Mouse (Mus musculus): ENCODE measurements around the gene Lama5.
"Not testable (repeated sequence)": the region's sequence is repeated elsewhere in the genome, so short reads cannot be mapped to it uniquely, and the experiment has no call there.

Lama5 gene

DNA sequence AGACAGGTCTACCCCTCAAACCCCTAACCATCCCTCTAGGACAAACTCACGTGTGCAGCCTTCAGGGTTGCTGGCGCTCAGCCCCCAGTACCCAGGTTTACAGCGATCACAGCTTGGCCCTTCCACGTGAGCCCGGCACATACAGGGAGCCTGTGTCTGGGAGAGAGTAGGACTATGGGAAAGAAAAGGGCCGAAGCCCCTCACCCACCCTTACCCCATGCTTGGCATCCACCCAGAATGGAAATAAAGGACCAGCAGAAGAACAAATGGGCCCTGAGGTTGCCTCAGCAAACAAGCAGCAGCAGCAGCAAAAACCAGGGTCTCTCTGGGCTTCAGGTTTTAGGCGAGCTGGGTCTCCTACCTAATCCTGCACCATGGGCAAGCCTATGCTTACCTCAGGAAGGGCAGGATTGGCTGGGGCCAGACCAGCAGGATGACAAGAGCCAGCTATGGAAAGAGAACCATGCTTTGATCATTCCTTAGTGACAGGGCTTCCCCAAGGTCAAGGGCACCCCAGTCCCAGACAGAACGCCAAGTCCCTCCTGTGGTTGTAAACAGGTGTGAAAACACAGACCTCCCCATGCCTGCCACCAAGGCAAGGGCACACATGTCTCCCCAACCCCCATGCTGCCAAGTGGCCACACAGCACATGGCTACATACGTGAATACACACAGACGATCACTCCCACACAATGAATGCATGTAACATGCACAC, 28.2 kb downstream of the Lama5 start:
- DNase-seq, result no peak

DNA sequence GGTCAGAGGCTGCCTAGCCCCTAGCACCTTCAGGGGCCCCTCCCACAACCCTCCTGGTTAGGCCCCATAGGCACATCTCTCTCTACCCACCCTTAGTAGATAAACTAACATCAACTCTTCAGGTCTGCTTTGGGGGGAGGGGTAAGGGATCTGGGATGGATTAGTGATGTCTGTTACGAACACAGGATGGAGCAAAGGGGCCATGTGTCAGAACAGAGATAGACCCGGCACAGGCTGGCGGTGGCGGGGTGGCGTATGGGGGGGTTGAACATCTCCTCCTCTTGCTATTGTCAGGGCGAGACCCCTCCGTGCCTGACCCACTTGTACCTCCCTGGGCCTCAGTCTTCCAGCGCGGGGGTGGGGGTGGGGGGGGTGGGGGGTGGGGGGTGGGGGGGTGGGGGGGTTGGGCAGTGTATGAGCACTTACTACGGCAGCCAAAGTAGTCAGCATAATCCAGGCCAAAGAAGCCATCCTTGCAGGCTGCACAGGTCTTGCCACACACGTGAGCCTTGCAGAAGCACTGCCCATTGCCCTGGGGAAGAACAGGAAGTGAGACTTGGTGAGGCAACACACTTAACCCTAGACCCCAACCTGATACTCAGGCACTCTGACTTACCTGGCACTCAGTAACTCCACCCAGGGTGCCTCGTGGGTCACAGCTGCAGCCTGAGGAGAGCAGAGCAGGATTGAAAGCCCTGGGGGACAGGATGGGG, 28.9 kb downstream of the Lama5 start:
- no peak for DNase-seq

DNA sequence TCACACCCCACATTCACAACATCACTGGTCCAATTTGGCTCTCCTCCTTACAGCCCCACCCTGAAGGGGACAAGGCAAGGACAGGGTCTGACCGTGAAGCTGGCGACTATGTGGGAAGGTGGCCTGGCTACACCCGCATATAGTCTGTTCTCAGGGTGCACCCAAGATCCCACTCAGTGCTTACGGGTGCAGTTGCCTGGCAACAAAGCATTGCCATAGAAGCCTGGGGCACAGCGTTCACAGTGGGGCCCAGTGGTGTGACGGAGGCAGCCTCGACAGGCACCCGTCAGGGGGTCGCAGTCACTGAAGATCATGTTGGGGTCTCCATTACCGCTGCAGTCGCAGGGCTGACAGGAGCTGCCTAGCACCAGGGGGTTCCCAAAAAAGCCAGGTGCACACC, 38.3 kb downstream of the Lama5 start:
- no peak for DNase-seq

DNA sequence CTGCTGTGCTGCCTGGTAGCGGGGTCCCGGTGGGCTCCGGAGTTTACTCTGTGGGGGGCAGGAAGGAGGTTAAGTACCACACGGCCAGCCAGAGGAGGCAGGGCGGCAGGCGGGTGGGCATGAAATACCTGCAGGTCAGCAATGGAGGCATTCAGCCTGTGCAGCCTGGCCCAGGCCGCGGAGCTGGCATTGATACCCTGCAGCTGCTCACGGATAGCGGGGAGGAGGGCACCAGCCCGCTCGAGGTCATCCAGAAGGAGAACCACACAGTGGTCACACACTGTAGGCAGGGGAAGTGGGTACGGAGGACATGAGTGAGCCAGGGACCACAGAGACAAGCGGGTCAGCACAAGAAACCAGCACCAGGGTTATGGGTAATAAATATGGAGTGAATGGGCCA, 40.0 kb downstream of the Lama5 start:
- DNase-seq, result no peak

DNA sequence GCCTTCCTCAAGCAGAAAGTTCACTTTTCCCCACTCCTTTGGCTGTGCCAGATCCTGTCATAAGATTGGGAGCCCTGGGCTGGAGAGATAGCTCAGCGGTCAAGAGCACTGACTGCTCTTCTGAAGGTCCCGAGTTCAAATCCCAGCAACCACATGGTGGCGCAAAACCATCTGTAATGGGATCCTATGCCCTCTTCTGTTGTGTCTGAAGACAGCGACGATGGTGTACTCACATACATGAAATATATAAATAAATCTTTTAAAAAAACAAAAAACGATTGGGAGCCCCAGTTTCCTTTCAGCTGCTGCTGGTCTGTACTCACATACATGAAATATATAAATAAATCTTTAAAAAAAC, 40.9 kb downstream of the Lama5 start:
- no peak for DNase-seq

DNA sequence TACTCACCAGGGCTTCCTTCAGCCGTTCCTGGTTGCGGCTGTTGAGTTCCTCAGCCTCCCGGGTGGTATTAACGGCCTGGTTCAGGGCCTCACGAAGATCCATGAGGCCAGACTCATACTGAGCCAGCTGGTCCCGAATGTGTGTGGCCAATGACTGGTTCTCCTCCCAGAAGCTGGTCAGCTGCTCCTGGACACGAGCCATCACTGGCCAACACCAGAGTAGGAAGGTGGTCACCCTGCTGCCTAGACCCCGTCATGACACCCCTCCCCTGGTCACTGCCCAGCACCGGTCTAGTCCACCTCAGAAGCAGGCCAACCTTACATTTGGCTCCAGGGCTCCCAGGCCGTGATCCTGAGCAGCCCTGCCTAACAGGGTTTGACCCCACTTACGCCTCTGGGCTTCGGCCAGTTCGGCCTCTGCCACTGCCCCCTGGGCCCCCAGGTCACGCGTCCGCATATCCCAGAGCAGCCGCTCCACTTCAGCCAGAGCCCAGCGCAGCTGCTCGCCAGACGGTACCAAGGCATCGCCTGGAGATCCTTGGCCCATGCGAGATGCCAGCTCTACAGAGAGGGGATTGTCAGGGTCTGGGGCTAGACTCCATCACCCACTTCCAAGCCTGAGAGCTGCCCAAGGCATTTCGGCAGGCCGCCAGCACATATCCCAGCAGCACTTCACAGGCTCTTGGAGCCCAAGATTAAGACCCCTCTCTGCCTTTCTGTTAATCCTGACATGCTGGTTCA, 41.5 kb downstream of the Lama5 start:
- no peak for DNase-seq

DNA sequence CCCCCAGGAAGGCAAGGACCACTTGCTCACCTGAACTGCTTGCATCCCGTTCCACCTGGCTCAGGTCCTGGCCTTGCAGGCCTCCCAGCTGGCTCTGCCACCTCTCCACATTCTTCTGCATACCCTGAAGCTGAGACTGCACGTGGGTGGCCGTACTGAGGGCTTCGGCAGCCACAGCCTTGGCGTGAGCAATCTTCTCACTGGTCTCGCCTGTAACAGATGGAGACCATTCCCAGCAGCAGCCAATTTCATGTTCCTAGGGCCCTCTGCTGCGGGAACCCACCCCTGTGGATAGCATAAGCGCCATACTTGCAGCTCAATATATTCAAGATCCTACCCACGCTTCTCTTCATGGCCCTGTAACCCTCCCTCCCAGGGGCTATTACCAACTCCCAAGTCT, 44.1 kb downstream of the Lama5 start:
- DNase-seq, result no peak

DNA sequence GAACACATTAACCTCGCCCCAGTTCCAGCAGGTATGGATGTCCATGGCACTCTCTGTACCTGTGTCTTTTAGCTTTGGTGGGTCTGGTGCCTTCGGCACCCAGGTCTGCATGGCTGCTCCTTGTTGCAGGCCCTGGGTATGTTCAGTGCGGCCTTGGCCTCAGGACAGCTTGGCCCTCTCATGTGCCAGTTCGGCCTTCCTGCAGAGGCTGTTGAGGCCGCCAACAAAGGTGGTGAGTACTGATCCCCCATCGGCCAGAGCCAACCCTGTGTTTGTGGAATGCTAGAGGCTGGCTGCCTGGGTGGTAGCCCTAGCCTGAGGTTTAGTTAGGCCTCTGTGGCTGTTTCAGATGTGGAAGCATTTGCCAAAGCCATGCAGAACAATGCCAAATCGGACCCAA, 49.9 kb downstream of the Lama5 start:
- DNase-seq, result no peak

DNA sequence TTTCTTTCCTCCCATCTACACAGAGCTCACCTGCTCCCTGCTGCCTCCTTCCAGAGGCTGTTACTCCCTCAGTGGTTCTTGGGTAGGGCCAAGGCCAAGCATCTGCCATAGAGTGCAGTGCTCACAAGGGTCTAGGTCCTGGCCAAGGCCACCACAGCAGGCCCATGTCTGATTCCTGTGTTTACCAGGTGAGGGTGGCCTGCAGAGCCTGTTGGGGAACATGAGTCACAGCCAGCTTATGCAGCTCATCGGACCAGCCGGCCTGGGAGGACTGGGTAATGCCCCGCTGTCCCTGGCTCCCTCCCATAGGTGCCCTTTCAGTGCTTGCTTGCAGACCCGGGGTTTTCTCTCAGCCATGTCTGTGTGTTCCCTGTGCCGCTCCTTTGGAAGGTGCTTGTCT, 51.5 kb downstream of the Lama5 start:
- DNase-seq, result no peak

DNA sequence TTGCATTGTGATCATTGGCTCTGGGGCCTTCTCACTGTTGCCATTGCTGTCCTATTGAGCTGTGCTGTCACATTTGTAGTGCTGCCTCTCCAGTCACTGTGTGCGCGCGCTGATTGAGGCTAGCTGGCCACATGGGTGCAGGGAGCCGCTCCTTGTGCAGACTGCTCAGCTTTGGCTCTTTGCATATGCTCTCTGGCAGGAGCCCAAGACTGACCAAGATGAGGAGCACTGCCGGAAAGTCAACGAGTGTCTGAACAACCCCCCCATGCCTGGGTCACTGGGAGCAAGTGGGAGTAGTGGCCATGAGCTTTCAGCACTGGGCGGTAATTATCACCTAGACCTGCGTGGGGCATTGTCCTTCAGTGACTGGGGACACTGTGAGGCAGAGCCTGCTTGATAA, 51.9 kb downstream of the Lama5 start:
- not testable (repeated sequence) for DNase-seq

DNA sequence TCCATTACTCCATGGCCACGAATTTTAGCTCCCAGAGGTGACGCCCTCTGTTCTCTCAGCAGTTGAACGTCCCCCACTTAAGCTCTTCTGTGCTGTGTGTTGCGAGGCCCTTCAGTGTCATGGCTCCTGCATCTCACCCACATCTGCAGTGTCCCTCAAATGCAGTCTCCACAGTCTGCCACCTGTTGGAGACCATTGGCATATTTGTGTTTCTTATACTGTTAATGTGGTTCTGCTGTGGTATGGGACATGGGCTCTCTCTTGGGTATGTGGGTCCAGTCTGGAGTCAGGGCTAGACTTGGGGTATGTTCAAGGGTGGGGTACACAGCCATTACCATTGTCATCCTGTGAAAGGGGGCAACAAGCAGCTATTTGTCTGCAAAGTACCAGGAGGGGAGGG, 52.5 kb downstream of the Lama5 start:
- no peak for DNase-seq

DNA sequence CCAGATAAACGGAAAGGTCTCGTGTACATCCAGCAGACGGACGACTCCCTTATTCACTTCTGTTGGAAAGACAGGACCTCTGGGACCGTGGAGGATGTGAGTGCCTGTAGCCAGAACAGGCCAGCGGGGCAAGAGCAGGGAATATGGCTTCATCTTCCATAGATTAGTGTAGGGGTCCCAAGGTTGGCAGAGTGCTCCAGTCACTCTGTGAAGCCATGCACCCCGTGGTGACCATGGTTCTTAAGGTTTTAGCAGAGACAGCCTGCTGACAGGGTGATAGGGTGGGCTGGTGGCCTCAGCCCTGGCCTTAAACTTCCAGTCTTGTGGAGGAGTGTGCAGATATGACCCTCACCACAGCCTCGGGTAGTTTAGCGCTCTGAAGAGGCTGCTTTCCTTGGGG, 53.5 kb downstream of the Lama5 start:
- no peak for DNase-seq

DNA sequence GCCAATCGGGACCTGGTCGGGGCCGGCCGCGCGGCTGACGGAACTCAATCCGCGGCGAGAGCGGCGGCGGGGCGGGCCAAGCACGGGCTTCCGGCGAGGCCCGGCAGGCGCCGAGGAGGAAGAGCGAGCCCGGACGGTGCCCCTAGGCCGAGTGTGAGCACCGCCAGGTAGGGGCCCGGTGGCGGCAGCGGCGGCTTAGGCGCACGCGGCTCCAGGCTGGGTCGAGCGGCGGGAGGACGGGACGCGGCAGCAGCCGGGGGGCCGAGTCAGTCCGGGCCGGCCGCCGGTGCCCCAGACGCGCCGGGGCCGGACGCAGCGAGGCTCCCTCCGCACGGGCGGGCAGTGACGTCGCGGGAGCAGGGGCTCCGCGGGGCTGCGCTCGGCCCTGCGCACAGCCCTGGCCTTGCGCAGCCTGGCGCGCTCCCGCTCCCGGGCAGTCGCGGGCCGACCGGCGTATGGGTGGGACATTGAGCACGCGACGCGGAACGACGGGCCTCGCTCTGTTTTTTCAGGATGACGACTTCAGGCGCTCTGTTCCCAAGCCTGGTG, 54.1 kb downstream of the Lama5 start:
- DNase-seq, result no peak

DNA sequence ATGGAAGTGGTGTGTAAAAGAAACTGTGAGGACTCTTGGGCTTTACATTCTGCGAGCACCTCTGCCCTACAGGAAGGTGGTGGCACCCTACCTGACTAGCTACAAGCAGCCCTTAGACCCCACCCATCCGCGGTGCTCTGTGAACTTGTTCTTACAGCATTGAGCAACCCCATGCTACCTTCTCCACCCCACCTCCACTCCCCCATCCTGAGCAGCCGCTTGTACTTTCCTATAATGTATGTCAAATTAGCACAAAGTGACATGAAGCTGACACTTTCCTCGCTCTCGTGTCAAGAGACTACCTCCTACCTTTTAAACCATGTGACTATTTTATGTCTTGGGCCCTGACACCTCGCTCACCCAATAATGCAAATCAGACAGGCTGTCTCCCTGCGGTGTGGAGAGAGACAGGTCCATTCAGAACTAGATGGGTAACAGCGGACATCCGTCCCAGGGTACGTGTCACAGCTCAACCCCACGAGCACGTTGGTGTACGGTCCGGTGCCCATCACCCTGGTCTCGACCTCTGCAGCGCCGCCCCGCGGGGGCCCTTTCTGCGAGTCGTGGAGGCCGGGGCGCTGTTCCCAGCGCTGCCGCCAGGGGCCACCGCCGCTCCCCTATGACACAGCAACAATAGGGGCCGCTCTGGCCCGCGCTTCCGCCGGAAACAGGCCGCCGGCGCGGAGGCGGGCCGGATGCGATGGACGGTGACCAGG, 54.7 kb downstream of the Lama5 start, which contains the start of gene Adrm1:
Gene Adrm1 (plus strand): TSS at position 680 of the 716 bp plus-strand sequence.
- peak; percentile 99 for DNase-seq

DNA sequence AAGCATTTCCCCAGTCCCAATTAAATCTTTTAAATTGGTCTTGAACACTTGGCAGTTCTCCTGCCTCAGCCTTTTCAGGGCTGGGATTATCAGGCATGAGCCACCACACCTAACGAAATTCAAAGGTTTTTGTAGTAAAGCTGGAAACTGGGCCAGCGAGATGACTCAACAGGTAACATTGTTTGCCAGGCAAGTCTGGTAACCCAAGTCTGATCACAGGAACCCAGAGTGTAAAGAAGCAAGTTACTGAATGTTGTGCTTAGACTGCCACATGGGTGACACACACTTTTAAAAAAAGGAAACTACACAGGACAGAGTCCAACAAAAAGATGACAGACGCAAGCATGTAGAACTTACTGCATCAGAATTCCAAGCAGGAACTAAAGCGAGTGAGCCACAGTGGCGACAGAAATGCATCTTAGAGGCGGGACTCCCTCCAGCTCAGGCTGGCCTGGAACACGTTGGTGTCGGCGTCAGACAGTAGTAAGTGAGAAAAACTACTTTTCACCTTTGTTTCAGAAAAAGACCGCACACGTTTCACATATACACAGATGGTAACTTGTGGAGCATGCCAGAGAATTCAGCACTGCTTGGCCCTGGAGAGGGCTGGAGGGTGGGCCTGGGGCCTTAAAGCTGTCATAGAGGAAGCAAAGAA, 55.4 kb downstream of the Lama5 start:
- DNase-seq, result no peak

DNA sequence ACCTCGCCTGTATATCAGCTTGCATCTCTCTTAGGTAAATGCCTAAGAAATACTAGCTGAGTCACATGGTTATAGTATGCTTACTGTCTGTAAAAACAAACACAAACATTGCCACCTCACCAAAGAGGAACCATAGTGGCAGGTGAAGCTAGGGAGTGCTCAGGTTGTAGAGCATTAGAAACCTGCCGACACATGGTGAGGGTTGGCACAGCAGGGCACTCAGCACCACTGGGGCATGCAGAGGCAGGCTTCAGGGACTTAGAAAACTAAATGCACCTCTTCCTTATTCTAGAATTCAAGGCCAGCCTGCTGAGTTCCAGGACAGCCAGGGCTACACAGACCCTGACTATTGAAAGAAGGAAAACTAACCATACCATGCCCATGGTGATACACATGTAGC, 58.8 kb downstream of the Lama5 start:
- DNase-seq, result no peak

DNA sequence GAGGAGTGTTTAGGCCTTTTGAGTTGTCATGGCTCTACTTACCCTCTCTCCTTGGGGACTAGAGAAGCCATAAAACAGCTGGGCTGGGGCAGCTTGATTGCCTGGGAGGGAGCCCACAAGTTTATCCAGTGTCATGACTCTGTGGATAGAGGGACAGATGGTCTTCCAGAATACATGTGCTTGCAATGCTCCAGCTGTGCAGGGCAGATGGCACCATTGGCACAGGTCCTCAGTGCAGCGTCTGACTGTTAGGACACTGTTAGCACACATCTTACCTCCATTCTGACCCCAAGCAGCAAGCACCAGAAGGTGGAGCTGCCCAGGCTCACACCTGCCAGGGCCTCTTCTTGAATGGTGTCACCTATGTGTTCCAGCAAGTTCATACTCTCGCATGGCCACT, 59.8 kb downstream of the Lama5 start:
- no peak for DNase-seq

DNA sequence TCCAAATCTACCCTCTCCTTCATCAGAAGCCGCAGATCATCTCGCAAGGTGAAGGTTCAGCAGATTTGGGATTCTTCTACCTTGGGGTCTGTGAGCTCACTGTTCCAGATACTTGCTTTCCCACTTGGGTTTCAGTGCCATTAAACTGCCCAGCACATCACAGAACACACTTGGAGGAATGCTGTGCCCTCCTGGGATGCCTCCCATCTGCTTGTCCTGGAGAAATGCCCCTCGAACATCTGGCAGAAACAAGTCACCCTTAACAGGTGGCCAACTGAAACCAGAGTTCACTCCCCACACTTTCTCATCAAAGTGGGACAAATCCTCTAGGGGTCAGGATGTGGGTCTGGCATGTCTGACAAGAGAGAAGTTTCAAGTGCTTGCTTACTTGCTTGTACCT, 67.0 kb downstream of the Lama5 start:
- DNase-seq, result no peak

DNA sequence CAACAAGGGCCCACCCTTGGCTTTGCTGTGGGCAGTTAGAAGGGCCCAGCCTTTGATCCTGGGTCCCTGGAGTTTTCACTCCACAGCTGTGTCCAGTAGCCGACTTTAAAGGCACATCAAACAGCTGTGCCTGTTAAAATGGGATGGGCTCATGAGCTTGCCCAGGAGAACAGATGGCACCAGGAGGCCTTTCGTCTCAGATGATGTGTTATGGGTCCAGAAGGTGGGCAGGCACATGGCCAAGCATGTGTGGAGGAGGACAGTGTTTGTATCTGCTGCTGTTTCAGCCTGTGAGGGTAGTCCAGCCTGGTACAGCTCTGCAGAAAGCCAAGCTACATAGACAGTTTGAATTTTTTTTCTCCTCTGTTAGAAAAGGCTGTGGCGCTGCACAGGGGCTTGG, 70.9 kb downstream of the Lama5 start:
- no peak for DNase-seq

DNA sequence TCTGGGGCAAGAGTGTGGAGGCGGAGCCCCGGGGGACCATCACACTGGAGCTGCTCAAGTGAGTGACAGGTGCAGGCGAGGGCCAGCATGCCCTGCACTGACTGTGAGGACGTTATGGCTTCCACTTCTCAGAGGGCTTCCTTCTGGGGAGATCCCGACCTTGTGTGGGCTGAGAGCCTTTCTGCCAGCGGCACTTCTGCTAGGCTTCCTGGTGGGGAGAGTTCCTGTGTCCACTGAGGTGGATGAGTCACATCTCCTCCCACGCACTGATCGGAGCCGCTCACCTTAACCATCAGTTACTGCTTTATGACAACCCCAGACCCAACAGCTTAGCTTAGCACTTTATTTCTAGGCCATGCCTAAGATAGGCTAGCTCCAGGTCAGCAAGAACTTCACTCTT, 77.1 kb downstream of the Lama5 start:
- DNase-seq, result no peak

DNA sequence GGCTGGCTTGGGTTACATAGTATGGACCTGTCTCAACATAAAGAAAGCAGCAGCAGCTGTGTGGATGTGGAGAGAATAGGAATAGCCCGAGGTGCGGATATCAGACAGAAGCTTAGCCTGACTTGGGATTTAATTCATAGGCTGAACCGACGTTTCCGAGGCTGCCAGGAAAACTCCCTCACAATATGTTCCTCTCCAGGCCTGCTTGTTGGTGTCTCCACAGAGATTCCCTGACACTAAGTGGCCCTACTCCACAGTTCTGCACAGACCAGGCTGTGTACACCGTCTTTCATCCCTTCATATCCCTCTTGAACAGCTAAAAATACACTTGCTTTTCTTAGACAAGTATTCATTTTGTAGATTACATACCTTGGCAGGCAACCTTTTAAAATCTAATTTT, 78.3 kb downstream of the Lama5 start:
- DNase-seq, result no peak

DNA sequence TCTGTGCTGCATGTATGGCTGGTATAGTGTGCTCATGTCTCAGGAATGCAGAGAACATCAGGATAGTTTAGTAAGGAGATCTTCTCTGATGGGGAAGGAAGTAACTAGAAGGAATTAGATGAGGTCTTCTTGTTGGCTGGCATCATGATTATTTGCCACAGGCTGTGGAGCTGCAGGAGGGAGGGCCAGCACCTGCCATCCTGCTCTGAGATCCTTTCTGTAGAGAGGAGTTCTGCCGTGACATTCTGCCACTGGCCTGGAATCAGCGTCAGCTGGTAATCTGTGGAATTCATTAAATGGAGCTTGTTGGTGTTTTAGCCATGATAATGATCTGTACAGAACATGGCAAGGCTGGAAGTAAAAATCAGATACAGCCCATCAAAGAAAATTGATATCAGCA, 79.6 kb downstream of the Lama5 start:
- DNase-seq, result no peak

DNA sequence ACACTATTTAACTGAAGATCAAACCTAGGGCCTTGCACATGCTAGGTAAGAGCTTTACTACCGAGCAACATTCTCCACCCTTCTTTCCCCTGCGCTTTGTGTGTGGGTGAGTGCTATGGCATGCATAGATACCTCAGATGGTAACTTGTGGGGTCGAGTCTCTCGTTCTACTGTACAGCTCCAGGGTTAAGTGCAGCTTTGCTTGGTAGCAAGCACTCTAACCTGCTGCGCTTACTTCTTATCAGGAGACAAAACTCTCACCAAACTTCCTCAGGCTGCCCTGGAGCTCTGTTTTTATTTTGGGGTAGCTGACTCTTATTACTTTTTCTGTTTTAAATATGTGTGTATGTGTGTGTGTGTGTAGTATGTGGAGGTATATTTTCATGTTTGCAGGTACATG, 90.2 kb downstream of the Lama5 start:
- DNase-seq, result no peak

Measured in kidney, postnatal 14 days (tissue).